Mouse (Mus musculus) liver, embryonic 18 days (tissue): ENCODE measurements around the gene Selenbp1. TPM values are rescaled to one million over a fixed set of nuclear protein-coding genes. Genes with fewer than 3 reads are reported as not detected.

Source experiments
- polyA plus RNA-seq: library from polyadenylated mRNA; depleted of rRNA; stranded (reverse); fragments of >200 nt; gene quantifications from 2 replicates; pipeline ENCODE4 v1.2.3, GENCODE M21; 2012; rRNA removed

Gene Selenbp1
- polyA plus RNA-seq: 200 and 241 TPM in 2 replicates

GRCm38 (mm10) chr3:94932809-94933564, at the start of gene Selenbp1:
Selenbp1 (plus strand) TSS chr3:94933056.

DNA sequence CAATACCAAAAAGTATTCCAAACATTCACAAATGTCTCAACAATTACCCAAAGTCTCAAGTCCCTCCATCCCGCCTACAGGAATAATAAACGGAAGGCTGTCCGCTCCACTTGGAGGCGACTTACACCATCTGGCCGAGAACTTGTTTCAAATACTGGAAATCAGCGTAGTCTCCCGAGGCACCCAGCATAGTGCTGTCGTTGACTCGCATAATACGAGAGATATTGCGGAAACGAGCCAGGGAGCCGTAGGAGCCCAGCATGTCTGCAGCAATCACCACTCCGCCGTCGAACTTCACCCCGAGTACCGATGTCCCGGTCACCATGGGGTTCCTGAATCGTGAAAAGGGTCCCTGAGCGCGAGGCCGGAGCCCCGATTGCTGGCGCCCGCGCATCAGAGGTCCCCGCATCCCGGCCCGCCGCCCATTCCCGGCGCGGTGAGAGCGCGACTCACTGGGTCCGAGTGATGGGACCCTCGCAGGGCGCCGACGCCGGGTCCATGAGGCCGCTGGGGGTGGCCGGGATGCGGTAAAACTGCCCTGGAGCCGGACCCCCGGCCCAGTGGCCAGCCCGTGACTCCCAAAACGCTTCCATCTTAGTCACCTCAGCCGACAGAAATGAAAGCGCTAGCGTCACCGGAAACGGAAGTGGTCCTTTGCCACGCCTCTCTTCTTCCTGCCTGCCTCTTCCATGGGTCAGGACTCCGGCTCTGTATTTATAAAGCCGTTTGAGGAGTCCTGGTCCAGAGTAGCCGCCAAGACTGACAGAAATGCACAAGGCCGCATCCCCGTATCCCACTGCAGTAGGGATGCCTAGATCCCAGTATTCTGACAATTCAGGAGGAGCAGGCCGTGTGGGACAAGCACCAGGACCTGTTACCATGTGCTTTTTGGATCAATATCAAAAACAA, 46.3 kb upstream of the Selenbp1 start, which contains the start of gene Psmb4:
Gene Psmb4, minus strand, starts transcription at position 646 of the 909 bp plus-strand sequence.

GRCm38 (mm10) chr3:94953764-94954616, 21.1 kb downstream of the Selenbp1 start, which contains the start of gene Rfx5:
Rfx5 (plus strand) TSS chr3:94954075.

DNA sequence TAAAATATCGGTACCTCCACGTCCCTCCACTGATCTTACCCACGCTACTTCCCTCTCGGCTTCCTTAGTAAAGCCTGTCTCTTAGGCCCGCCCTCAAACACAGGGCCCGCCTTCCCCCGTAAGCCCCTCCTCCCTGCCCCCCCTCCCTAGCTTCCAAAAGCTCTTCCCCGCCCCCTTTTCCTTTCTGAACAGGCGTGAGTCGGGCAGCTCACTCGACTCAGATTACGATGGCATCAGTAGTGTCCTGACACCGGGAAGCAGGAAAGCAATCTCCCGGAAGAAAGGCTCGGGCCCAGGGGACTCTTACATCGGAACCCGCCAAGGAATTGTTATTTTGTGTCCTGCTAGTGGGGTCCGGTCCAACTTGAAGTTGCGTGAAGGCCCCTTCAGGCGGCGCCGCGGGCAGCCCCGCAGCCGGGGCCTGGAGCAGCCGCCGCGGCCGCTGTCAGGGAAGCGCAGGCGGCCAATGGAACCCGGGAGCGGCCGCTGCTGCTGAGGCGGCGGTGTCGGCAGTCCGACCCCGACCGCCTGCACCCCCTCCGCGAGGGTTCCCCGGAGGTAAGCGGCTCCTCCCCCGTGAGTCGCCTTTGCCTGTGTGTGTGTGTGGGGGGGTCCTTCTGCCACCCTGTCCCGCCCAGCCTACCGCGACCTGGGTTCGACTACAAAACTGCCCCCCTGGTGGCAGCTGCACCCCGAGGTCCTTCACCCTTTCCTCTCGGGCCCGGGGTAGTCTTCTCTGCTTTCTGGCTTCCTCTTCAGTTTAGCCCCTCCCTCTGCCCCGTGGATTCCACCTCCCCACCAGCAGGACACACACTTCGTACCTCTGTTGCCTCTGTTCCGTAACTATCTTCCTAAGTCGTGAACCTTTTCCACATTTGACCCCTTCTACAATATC, 41.9 kb downstream of the Selenbp1 start, which contains the start of gene Pi4kb:
Gene Pi4kb, plus strand, starts transcription at position 204 of the 895 bp plus-strand sequence.

Other genes with a start within 250 kb of the Selenbp1 start
- gene Selenbp2, start 239.5 kb upstream of the Selenbp1 start, polyA plus RNA-seq: 136 and 216 TPM in 2 replicates
- 9.0 and 10.7 TPM in 2 replicates for gene Cgn, start 146.6 kb upstream of the Selenbp1 start, polyA plus RNA-seq
- gene Pogz, start 95.5 kb upstream of the Selenbp1 start, polyA plus RNA-seq: 4.6 and 6.7 TPM in 2 replicates
- 147 and 165 TPM in 2 replicates for gene Psmb4, start 46.1 kb upstream of the Selenbp1 start, polyA plus RNA-seq
- gene Rfx5, start 21.0 kb downstream of the Selenbp1 start, polyA plus RNA-seq: 3.5 and 4.1 TPM in 2 replicates
- 15.9 and 17.3 TPM in 2 replicates for gene Pi4kb, start 41.7 kb downstream of the Selenbp1 start, polyA plus RNA-seq
- 5.1 and 6.5 TPM in 2 replicates for gene Zfp687, start 82.4 kb downstream of the Selenbp1 start, polyA plus RNA-seq
- gene Psmd4, start 109.6 kb downstream of the Selenbp1 start, polyA plus RNA-seq: 111 and 114 TPM in 2 replicates
- 8.4 and 8.5 TPM in 2 replicates for gene Pip5k1a, start 173.9 kb downstream of the Selenbp1 start, polyA plus RNA-seq
- gene Vps72, start 178.0 kb downstream of the Selenbp1 start, polyA plus RNA-seq: 21.2 and 23.2 TPM in 2 replicates
- 0.30 and 0.40 TPM in 2 replicates for gene Tmod4, start 191.4 kb downstream of the Selenbp1 start, polyA plus RNA-seq
- 32.8 and 34.1 TPM in 2 replicates for gene Scnm1, start 201.0 kb downstream of the Selenbp1 start, polyA plus RNA-seq
- 5.0 and 5.1 TPM in 2 replicates for gene Lysmd1, start 201.0 kb downstream of the Selenbp1 start, polyA plus RNA-seq
- 10.1 and 11.1 TPM in 2 replicates for gene Tnfaip8l2, start 209.3 kb downstream of the Selenbp1 start, polyA plus RNA-seq
- gene Sema6c, start 227.4 kb downstream of the Selenbp1 start, polyA plus RNA-seq: 1.3 and 1.5 TPM in 2 replicates